Mouse (Mus musculus) adrenal gland, postnatal 36 days (tissue): ENCODE measurements at regions not wholly inside any gene's neighbourhood (a gene's known extent, or its start where the extent isn't known, plus 50 kb on each side); places are given as distances from the start of the nearest gene placed in this dataset.
"Not testable (repeated sequence)": the region's sequence is repeated elsewhere in the genome, so short reads cannot be mapped to it uniquely, and the experiment has no call there.

Source experiments
- DNase-seq, 2 experiments: peaks; one replicate each; pipeline ENCODE4 v3.0.0; 2021; ENCODE audit warnings: mixed read lengths in 1 of 2

DNA sequence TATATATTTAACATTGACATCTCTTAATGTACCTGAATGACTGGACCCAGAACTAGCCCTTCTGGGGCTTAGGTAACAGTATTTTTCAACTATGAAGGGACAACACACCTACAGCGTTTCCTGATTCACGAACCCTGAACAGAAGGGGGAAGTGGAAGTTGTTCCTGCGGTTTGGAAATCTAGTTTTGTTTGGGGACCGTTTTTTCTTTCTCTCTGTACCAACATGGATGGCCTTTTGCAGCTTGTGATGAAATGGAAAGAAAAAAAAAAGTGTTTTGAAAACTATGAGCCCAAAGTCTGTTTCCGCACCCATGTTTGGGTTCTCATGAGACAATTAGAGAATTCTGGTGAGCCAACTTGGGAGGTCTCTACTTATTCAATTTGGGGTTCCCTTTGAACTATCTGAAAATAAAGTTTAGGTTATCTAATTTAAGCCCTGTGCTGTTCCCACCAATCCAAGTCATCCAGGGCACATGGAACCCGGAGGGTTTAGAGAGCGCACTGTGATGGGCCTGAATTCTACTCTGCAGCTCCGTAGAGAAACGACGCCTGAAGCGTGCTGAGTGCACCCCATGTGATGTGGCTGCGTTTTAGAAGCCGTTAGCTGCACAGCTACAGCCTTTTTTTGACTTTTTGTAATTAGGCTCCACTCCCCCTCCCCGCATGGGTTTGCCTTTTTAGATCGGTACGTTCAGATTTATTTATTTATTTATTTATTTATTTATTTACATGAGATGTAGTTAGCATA lies 137.0 kb upstream of the Rapgef5 start:
- DNase-seq = no peak

DNA sequence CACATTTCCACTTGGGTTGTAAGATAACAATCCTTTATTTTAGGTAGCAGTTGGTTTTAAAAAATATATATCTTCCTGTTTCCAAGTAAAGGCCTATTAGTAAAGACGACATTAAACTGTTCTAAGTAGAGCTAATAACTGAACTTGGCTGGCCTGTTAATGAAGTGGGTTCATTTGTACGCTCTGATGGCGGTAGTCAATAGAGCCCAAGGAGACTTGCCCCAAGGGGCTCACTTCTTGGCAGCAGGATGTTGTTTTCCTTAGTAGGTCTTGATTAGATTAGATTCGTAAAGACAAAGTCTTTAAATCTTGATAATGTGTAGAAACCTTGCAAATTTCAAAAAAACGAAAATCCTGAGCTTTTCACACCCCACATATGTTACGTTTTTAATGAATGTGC lies 135.4 kb upstream of the Rapgef5 start:
- no peak for DNase-seq

DNA sequence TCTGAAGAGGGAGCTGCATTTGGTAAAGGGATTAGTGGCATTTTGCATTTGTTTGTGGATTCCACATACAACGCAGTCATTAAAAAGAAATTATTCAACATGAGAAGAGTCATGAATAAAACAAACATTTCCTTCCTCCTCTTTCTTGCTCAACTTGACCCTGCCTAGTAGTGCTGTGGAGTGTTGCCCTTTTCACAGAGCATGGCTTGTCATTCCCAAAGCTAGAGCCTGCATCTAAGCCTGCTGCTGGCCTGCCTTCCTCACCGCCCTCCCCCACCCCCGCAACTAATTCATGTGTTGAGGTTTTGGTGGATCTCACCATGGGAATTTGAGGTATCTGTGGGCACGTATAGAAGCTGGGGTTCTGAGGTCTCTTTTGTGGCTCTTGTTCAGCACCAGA lies 133.6 kb upstream of the Rapgef5 start:
- not testable (repeated sequence) for DNase-seq

DNA sequence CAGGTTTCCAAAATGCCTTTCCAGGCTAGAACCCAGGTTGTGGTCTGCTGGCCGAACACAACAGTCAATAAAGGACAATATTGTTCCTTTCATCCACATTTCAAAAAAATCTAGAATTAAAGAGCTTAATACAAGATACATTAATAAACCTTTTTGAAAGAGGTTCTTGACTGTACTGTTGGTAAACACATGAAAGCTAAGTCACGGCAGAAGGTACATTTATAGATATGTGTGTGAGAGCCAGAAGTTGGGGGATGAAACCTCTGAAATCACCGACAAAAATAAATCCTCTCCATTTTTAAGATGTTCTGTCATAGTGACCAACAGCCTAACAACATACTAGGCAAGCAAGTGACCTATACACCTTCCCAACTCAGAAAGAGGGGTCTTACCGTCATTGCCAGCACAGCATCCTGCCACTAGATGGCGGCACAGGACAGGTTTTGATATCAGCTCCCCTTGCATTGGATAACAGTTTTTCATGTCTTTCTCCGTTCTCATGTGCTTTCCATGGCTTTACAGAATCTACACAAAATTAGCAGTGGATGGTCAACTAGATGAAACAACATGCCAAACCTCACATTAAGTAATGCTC lies 131.1 kb upstream of the Rapgef5 start:
- DNase-seq = peak; percentile 83 to 85

DNA sequence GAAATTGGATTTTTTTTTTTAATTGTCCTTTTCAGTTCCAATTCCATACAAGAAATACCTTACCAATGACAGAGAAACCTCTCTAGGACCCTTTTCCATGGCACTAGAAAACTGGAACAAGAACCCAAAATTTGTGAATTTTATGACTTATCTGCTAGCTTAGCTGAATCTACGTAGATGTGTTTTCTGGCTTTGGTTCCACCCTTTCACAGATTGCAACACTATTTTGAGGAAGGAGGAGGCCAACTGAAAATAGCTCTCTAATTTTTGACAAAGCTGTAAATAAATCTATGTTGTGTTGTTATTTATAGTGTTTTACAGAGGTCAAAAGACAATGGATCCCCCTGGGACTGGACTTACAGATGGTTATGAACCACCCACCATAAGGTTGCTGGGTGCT lies 130.6 kb upstream of the Rapgef5 start:
- no peak for DNase-seq

DNA sequence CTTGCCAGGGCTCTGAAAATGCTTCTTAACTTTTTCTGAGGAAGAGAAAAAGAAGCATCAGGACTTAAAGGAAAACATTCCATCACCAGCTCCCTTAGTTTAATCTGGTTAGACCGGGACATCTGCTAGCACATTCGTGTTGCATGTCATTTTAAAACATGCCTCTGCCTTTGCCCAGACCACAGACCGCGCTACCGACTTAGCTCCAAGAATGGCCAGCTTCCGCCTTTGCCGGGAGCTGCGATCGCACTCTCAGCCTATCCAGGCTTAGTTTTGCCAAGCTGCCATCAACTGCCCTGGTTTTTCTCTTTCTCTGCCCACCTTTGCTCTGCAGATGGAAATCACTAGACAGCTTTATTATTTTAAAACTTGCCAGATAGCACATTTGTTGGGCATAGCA lies 129.3 kb upstream of the Rapgef5 start:
- no peak for DNase-seq

DNA sequence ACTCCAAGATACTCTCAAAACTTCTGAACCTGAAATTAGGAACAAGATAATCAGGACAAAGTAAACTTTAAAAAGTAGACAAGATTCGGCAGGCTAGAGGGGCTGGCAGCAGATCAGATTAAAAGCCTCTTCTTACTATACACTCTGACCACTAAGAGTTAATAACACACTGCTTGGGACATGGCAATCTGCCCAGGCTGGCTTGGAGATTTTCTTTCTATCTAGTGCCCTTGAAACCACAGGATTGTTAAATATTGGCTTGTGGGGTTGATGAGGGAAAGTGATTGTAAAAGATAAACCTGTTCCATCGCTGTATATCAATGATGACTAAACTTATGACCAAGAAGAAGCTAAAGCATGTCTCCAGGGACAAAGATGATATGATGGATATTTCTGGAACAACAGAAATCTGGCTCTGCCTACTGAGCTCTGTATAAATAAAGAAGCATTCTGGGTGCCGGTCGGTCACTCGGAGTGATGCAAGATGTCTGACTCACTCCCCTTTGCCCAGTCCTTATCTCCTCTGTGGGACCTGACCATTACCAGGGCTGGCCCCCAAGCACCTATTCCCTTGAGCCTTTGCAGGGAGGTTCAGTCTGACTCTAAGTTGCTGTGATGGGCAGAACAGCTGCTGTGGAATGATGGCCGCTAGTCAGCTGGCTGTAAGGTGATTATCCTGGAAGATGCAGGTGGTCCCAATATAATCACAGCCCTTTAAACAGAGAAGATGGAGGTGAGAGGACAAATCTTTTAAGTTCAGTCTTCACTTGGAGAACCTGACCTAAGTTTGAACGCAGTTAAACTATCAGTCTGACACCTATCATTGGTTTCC lies 126.5 kb upstream of the Rapgef5 start:
- peak; percentile 72 to 79 for DNase-seq

DNA sequence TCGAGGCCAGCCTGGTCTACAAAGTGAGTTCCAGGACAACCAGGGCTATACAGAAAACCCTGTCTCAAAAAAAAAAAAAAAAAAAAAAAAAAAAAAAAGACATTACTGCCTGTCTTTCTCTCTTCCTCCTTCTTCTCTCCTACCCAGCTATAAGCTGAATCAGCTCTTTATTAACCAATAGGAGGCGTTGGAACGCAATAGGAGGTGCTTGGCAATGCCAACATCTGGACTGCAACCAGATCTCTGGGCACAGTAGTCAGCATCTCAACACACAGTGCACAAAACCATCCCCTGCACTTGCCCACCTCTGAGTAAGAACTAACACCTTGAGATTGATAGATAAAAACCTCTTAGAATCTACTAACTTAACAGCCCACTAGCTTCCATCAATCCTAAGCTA lies 118.8 kb upstream of the Rapgef5 start:
- no peak for DNase-seq

DNA sequence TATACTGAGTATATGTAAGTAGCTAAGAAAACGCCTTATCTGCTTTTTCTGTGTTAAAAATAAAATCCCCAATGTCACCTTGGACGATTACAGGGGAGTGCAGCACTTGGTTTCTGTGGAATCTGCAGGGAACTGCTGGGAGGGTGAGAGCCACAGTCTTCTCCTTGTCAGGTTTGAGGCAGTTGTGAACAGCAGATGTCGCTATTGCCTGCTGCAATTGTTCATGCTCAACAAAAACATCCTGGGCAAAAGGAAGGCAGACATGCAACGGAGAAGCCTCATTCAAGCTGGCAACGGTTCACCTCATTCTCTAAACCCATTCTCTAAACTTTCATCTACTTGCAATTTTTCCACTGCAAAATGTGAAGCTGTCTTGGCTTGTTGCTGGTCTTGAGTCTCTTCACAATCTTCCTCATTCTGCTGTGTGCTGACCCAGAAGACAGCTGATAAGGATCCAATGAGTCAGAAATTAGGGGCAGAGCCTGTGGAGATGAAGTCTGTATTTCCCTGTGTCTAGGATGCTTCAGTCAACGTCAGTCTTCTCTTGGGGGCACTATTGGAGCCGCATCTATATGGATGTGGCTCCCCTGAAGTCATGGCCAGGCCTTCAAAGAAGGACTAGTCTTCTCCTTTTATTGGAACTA lies 112.6 kb upstream of the Rapgef5 start:
- DNase-seq = peak; percentile 71 to 80

DNA sequence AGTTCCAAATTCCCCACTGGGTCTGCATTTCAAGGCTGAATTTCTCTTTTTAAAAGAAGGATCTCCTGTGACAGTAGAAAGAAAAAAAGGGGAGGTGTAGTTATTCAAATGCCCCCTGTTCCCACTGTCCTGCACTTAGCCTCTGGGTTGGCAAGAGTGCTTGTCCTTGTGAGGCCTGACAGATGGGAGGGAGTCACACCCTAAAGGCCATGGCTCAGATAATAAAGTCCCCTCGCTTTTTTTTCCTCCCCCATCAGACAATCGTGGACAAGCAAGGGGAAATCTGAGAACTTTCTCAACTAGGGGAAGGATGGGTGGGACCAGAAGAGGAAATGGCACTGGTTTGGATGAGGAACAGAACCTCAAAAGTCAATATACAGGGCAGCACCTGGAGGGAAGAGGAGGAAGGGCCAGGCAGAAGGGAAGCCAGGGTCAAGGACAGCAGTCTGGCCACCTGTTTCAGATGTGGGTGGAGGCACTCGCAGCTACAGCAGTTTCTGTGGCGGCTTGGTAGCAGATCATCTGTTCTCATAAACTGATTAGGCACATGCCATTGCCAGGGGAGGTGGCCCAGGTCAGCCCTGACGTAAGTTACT lies 112.0 kb upstream of the Rapgef5 start:
- DNase-seq = peak; percentile 13 to 40

DNA sequence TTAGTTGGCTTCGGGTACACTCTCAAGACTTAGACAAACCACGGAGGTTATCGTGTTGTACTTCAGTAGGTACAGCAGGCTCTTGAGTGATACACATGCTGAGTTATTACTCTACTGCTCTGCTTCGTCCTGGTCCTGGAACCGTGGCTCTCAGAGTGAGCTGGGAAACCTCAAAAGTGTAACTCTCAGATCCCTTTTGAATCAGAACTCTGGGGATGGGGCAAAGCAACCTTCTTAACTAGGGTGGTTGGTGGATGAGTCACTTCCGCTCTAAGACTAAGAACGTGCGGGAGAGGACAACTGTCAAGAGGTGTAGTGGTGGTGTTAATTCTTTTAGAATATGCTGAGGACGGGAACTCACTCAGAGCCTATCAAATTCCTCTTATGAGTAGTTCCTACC lies 109.4 kb upstream of the Rapgef5 start:
- DNase-seq = no peak

DNA sequence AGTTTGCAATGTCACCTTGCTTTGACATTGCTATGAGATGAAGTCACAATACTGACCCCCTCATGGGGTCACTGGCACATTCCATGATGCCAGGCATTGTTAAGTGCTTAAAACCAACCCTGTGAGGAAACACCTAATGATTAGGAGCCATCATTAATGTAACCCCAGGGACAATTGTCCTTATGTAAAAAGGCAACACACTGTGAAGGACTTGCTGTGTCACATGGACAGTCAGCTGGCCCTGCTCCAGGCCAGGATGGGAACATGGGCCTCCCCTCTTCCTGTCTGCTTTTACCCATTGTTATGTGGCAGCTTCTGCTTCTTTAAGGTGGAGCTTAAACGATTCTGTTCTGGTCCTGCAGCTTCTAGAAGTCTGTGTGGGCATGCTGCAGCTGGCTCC lies 105.7 kb upstream of the Rapgef5 start:
- DNase-seq = peak; percentile 23 to 34

DNA sequence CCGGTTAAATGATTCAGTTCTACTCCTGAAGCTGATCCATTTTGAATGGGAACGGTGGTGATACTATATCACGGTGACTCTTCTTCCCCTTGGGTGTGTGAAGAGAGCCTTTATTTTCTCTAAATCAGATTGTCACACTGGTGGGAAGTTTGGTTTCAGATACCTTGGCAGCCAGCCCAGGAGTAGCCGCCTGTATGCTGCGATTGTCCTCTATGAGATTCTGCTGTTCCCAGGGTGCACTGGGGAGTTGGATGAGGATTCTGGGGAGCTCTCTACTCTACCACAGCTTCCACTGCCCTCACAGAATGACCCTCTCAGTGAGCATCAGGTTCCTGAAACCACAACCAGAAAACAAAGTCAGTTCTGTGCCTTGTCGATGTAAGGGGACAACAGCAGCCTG lies 104.0 kb upstream of the Rapgef5 start:
- DNase-seq = peak; percentile 15 to 46

DNA sequence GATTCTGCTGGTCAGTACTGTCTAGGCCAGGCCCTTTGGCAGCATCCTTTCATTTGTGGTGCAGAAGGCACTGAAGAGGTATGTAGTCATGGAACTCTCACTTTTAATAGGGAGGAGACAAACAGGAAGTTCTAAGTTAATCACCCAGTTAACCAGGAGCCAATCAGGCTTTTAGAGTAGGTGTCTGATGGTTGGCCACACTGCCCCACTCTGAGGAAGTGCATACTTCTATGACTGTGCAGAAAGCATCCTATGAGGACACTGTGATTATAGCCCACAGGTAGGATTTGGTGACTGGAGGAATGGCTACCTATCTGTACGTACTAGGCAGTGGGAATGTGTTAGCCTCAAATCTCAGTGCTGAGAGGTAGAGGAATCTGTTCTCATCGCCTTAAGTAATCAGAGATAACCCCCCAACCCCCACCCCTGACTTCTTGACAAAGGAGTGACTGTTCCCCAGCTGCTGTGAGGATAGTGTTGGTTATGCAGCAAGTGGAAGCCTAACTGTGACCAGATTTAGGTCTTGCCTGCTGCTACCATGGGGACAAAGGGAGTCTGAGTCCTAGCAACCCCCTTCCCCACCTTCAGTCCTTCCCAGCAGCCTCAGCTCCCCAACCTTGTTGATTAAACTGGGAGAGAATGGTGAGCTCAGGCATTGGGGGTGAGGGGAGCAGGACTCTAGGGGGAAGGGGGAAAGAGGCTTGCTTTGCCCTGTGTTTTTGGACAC lies 103.3 kb upstream of the Rapgef5 start:
- DNase-seq = no peak

DNA sequence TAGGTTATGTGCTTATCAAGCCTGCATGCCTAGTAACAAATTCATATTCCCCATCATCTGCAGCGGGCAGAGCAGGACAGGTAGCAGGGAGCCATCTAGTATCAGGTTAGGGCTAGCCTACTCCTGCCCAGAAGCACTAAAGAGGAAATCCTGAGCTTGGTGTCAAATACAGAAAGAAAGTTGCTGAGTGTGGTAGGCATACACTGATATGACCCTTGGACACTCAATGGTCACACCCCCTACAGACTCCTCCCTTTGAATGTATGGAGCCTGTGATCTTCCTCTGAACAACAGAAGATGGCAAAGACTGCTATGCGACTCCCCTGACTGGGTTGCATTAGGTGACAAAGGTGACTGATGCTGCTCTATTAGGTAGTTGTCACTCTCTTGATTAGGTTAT lies 102.3 kb upstream of the Rapgef5 start:
- DNase-seq = no peak

DNA sequence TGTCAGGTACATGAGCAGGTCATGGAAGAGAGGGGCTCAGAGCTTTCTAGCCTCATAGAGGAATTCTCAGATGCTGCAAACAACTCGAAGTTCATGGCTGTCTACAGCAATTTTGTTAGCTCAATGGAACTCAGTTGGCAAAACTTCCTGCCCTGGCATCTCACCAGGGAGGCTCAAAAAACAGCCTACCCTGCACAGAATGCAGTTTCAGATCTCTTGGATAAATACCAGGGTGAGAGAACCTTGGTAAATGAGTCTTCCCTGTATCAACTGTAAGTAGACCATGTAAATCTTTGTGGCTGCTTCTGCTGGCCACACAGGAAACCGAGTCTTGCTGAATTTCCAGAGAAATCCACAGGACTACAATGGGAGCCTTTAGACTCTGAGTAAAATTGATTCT lies 101.1 kb upstream of the Rapgef5 start:
- DNase-seq = no peak

DNA sequence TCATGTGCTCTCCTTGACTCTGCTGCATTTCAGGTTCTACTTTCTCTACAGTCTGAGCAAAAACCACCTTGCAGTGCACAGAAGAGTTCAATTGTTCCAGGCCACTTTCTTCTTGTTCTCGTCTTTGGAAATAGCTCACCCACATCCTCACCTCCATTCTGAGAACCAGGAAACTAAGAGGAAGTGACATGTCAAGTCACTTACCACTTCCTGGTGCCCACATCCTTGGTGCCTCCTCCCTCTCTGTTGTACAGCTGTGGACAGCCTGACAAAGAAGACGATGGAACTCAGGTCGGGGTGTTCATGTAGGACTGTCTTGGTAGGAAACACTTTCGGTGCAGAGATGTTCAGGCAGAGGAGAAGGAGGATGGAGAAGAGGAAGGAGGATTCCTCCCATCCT lies 98.3 kb upstream of the Rapgef5 start:
- no peak for DNase-seq

DNA sequence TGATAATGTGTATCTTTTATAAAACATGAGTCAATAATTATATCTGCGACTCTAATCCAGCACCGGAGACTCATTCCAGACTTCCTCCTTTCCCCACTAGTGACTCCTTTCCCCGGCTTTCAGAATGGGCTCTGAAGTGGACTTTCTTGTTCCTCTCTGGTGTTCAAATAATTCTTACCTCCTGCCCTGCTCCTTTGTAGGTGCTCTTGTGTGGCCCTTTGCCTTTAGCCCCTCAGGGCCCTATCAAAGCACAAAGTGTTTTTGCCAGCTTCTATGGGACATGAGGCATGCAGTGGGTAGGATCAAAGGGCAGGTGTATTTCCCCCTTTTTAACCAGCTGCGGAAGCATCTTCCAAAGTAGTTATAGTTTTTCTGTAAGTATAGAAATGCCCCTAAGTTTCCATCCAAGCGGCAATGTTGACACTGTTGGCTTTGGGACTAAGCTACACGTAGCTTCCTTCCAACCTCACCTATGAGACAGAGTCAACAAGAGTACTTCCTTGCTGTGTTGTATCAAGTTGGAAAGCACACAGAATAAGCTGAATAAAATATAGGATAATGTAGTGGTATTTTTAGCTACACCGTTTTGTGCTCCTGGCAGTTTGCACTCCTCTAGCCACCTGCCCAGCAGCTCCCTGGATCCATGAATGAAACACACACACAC lies 93.8 kb upstream of the Rapgef5 start:
- DNase-seq = no peak

DNA sequence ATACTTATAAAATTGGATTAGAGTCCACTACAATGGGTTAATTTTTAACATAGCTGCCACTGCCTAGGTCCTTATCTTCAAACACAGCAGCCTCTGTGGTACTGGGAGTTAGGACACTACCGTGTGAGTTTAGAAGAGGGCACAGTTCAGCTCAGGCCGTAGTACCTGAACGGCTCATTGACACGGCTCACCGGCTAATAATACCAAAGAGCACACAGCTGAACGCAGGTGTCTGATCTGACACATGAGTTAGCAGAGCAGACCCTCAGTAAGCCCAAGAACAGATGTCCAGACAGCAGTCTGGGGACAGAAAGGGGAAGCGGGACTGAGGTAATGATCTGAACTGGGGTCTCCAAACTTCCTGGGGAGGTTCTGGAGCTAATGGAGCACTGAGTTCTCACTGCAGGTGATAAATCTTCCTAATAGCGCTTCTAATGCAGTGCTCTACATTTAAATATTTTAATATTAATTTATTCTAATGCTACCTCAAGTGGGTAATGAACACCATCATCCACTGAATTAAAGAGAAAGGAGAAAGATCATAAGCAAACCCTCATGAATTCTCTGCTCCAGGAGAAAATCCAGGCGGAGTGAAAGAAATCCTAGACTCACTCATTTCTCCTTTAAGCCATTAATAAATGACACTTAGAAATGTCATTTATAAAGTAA lies 90.8 kb upstream of the Rapgef5 start:
- DNase-seq = no peak

DNA sequence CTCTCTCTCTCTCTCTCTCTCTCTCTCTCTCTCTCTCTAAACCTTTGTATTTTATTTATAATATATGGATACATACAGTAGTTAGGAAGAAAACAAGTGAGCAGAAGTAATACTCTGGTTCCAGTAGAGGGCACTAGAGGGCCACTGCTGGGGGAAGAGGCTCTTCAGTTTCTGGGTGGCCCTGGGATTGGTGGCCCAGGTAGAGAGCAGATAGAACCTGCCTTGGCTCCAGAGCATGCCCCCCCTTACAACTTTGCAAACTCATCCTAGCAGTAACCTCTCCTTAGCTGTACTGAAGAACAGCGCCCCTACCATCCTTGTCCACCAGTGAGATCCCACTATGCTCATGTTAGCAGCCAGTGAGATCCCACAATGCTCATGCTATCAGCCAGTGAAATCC lies 88.8 kb upstream of the Rapgef5 start:
- peak; percentile 54 to 70 for DNase-seq

DNA sequence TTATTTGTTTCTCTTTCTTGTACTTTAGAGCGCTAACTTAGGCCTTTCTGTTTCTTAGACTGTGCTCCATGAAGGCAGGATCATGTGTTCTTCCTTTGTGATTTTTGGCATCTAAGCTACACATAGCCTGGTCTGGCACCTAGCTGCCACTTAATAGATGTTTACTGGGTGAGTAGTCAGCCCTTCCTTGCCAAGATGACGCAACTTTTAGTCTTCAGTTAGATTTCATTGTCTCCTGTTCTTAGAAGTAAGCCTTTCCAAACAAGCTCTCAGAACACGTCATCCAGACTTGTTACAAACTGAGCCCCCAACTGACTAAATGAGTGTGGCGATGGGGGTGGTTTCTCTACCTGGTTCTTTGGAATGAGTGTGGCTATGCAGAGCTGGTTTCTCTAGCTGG lies 85.4 kb upstream of the Rapgef5 start:
- DNase-seq = peak in 1 of 2 experiments; percentile 10
